Mouse (Mus musculus) c-Kit-positive CD71-negative TER-119-negative erythroid progenitor cells, embryonic 14.5 days (primary cell): ENCODE measurements at regions not wholly inside any gene's neighbourhood (a gene's known extent, or its start where the extent isn't known, plus 50 kb on each side); places are given as distances from the start of the nearest gene placed in this dataset.

Experiments used
- DNase-seq: peaks from one replicate; pipeline ENCODE4 v3.0.0-alpha.2; 2013; ENCODE audit warnings: low read depth

- DNase-seq, result no peak
Observed at GRCm38 (mm10) chr12:13677266-13677665, 408.3 kb downstream of the Nbas start.

- DNase-seq, result no peak
Observed at GRCm38 (mm10) chr12:13669453-13669852, 400.5 kb downstream of the Nbas start.

GRCm38 (mm10) chr12:13668485-13669022, 399.6 kb downstream of the Nbas start:
- DNase-seq, result no peak

- DNase-seq, result no peak
Observed at GRCm38 (mm10) chr12:13639336-13639735, 370.4 kb downstream of the Nbas start.
